Mouse (Mus musculus): ENCODE data around the gene Rpl18a.

The Rpl18a gene

GRCm38 (mm10) chr8:70880546-70880945, 16.7 kb downstream of the Rpl18a start:
- no peak for DNase-seq (ENCODE audit: low spot score in 2 of 2)

GRCm38 (mm10) chr8:70880126-70880525, 17.1 kb downstream of the Rpl18a start:
- DNase-seq (ENCODE audit: low spot score in 2 of 2) = no peak

GRCm38 (mm10) chr8:70879500-70879899, 17.7 kb downstream of the Rpl18a start:
- DNase-seq (ENCODE audit: low spot score in 2 of 2) = no peak

GRCm38 (mm10) chr8:70878178-70878577, 19.0 kb downstream of the Rpl18a start:
- no peak for DNase-seq (ENCODE audit: low spot score in 2 of 2)

DNA sequence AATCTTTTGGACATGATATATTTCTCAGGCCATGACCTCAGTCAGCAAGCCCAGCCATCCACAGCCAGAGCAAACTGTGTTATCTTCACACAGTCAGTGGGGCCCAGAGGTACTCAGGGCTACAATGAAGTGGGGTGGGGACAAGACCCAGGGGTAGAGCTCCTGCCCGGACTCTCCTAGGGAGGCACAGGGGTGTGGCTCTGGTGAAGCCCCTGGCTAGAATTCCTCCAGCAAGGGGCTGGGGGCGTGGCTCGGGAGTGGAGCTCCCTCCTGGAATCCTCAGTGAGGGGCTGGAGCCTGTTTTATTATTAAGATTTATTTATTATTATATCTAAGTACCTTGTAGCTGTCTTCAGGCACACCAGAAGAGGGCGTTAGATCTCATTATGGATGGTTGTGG, 20.8 kb downstream of the Rpl18a start:
- DNase-seq (ENCODE audit: low spot score in 2 of 2) = no peak

DNA sequence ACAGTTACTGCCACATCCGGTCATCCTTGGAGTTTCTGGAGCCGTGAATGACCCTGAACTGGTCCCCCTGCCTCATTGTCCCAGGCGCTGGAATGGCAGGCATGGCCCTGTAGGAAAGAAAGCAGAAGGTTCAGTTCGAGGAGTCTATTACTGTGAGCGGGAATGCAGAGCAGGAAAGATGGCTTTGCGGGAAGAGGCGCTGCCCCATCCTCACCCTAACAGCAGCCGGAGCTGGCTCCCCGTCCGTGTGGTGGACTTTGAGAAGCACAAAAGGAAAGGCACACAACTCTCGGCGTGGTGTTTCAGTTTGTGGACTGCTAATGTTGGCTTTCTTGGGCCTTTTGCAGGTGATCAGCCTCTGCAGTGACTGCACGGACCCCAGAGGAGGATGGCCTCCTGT, 22.8 kb downstream of the Rpl18a start:
- DNase-seq (ENCODE audit: low spot score in 2 of 2) = no peak

DNA sequence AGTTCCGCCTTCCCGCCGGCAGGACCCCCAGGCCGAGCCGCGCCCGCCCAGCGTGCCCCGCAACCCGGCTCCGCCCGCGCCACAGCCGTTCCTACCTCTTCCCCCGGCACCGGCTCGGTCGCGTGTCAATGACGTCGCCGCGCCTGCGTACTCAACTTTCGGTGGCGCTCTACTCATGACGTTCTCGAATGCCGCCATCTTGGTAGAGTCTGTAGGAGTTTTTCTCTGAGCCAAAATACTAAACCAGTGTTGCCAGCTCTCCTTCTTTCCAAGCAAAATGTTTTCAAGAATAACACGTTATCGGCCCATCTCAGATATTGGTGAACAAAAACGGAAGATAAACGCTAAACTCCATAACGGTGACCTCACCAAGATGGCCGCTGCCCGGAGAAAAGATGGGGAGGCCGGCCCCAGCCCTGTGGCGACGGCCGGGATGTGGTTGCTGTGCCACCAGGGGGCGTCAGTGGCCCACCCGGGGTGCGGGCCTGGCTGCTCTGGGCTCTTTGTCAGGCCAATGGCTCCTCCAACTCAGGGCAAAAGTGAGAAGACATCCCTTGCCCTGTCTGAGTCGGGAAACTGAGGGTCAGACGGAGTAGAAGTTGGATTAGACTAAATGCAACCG, 23.7 kb downstream of the Rpl18a start, which contains the start of gene Ccdc124:
TSS of gene Ccdc124 (minus strand) at position 572 of the 622 bp plus-strand sequence.
- DNase-seq (ENCODE audit: low spot score in 2 of 2) = peak; percentile 95 to 96

DNA sequence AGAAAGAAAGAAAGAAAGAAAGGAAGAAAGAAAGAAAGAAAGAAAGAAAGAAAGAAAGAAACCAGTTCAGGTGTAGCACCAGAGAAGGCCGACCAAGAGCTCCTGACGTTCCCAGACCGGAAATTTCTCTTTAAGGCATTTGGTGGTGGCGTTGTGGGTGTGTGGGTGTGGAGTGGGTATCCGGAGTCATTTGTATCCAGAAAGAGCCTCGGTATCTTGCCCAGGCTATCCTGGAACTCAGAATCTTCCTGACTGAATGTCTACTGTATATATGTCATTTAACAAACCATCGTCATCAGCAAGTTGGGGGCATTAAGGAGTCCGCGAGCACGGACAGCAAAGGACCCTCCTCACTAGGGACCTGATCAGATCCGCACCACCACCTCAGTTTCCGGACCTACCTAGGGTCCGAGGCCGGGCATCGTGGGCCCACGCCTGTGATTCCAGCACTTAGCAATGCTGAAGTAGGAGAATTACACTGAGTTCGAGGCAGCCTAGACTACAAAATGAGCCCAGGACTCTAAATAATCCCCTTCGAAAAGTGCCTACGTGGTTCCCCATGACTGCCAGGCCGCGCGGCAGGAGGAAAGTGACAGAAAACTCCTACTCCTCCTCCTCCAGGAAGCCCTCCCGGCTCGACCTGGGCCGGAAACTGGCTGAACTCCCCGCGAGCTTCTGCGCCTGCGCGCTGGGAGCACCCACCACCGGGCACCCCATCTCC, 24.4 kb downstream of the Rpl18a start:
- no peak for DNase-seq (ENCODE audit: low spot score in 2 of 2)

GRCm38 (mm10) chr8:70871195-70871807, 25.9 kb downstream of the Rpl18a start:
- DNase-seq (ENCODE audit: low spot score in 2 of 2) = no peak

DNA sequence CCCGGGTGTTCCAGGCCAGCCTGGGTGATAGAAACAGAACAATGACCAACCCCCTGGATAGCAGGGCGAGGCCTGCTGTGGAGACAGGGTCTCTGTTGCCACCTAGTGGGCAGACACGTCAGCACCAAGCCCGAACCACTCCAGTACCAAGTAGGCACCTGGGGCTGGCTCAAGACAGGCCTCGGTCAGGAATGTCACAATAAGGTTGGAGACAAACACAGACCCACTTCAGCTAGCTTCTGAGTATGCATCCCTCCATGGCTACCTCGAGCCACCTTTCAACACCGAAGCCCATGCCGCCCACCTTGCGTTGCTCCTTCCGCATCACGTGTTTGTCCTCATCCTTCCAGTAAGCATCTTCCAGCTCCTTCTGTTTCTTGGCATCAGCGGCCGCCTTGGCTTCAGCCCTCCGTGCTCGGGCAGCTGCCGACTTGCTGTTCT, 27.6 kb downstream of the Rpl18a start:
- DNase-seq (ENCODE audit: low spot score in 2 of 2) = peak; percentile 72 to 81

DNA sequence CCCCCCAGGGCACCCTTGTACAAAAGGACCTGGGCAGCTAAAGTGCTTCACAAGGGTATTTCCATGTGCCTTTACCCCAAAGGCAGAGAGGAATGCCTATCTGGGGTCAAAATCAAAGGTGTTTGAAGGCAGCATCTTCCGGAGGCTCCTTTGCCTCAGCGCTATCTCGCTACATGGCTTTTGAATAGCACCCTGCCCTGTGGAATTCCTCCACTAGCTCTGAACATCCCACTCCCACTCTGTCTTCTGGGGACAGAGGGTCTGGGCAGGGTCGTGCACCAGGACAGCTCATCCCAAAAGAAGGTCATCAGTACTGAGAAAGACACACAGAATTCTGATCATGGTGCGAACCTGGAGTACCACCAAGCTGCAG, 28.0 kb downstream of the Rpl18a start:
- no peak for DNase-seq (ENCODE audit: low spot score in 2 of 2)

DNA sequence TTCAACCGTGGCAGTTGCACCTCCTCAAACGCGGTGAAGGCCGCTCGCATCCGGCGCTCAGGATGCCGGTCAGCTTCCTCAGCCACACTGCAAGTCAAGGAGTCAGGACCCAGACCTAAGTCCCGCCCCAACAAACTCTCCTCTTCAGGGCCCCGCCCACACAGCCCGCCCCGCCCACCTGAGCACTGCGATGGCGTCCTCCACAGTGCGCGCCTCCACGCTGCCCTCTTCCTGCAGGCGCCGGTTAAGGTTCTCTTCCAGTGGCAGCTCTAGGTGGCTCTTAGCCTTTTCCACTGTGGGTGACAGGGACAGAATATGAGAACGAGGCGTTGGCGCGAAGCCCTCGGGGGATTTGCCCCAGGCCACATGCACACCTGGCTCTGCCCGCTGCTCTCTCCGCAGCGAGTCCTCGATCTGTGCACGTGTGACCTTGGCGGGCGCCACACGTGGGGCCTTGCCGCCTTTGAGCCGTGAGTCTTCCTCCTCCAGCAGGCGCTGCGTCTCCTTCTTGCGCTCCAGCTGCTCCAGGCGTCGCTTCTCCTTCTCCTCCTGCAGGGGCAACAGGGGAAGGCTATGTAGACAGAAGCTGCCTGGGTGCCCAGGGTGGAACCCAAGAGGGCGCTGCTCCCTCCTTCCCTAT, 28.5 kb downstream of the Rpl18a start:
- DNase-seq (ENCODE audit: low spot score in 2 of 2) = peak; percentile 57 to 62

GRCm38 (mm10) chr8:70866566-70866965, 30.6 kb downstream of the Rpl18a start:
- DNase-seq (ENCODE audit: low spot score in 2 of 2) = no peak

- DNase-seq (ENCODE audit: low spot score in 2 of 2) = no peak
These were observed 31.2 kb downstream of the Rpl18a start for GRCm38 (mm10) chr8:70866001-70866520.

DNA sequence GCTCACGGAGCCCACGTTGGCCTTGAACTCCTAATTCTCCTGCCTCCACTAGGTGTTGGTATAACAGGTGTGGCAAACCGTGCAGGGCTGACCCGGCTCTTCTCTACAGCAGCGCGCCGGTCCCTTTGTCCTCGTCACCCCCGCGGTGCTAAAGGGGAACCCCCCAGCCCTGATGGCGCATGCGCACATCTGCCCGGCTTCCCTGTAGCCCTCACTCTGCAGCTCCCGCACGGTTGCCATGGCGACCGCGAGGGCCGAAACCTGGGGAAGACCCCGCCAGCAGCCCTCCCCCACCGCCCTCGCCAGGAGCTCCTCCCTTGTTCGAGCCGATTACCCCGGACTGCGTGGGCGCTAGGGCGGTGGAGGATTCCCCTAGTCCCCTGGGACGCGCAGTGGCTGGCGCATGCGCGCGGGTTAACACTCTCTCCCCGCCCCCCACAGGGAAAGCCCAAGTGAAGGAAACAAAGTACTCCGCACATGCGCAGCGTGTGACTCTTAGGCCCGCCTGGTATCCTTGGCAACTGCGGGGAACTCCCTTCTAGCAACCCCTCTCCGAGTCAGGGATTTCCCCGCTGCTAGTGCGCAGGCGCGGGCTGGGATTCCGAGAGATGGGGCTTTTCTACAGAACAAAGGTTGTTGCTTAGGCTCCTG, 31.7 kb downstream of the Rpl18a start:
- peak; percentile 100 for DNase-seq (ENCODE audit: low spot score in 2 of 2)

GRCm38 (mm10) chr8:70864712-70865221, 32.4 kb downstream of the Rpl18a start:
- DNase-seq (ENCODE audit: low spot score in 2 of 2) = no peak

DNA sequence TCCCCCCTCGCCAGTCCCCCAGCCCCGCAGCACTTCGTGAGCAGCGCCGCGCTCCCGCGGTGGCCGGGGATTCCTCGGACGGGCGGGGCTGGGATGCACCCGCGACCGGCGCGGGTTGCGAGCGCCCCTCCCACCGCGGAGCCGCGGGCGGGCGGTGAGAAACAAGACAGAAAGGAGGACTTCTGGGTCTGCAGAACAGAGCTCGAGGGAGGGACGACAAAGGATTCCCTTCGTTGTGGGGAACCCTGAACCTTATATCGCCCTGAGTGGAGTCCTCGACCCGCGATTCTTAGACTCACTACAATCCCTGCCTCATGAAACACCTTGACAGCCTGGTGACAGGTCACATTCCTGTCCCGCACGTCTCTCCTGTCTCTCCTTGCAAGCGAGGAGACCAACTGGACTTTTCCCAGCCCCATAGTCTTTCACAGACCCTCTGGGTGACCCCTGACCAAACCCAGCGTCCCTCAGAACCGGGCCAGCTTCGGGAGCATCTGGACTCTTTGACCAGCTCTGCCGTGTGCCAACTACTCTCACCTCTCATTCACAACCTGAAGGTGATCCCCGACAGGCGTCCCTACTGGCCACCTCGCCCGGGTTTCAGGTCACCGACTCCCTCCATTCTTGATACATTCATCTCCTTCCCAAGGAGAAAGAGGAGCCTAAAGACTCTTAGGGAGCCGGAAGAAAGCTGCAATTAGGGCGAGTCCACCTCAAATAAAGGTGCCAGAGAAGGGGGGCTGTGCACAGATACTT, 33.1 kb downstream of the Rpl18a start:
- no peak for DNase-seq (ENCODE audit: low spot score in 2 of 2)

DNA sequence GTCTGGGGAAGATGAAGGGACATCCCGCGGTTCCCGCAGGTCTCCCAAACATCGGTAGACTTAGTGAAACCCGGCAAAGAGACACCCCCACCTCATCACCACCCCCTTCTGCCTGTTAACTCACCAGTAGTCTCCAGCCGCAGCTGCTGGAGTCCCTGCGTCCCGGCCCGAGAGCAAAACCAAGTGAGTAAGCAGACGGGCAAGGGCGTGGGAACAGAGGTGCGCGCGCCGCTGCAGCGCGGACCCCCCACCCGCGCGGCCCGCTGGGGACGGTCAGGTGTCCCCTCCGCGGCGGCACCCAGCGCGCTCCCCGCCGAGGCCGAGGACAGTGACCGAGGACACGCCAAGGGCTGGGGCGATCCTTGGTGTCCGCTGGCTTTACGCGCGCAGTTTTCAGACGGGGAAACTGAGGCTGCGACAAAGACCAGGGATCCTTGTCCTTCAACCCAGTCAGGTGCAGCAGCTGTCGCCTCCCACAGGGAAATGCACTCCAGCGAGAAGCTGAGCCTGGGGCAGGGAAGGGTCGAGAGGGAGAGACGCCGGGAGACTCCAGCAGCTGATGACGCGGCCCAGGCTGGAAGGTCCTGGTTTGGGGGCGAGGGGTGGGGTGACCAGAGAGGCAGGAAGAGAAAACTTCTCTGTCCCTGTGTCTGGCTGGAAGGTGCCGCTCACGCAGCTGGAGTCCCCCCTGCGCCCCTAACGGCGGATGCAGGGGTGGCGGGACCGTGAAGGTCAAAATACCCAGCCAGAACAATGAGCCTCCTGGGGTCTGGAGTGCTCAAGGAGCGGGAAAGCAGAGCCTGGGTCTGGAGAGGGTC, 34.2 kb downstream of the Rpl18a start, which contains the start of gene Kcnn1:
TSS of gene Kcnn1 (minus strand) at position 435 of the 818 bp plus-strand sequence.
- DNase-seq (ENCODE audit: low spot score in 2 of 2) = no peak

GRCm38 (mm10) chr8:70857516-70857915, 39.7 kb downstream of the Rpl18a start:
- DNase-seq (ENCODE audit: low spot score in 2 of 2) = no peak

Data from natural killer cell, adult 2 months (primary cell).